Mouse (Mus musculus) adrenal gland, postnatal 10 days (tissue): ENCODE measurements around the gene Cntrob. TPM values are rescaled to one million over a fixed set of nuclear protein-coding genes. Genes with fewer than 3 reads are reported as not detected.

Source experiments
- DNase-seq: peaks from one replicate; pipeline ENCODE4 v3.0.0; 2021; ENCODE audit warnings: mixed read lengths
- long read RNA-seq, 2 experiments: library from polyadenylated mRNA; stranded (forward); transcript quantifications; one replicate each; pipeline ENCODE4 v2.0.0; 2021
- total RNA-seq, 2 experiments: library from RNA; stranded (reverse); gene quantifications; 2 replicates each; pipeline ENCODE4 v1.2.3; 2021

Cntrob gene
- 10 to 100 TPM in 1 of 2 experiments, 1 to 10 TPM in 1; 7.8 to 12.6 TPM for total RNA-seq
- long read RNA-seq, experiment 1, partial matches to known transcripts = 6 of 13 reads
- long read RNA-seq, experiment 1, other reads (novel, unspliced or antisense) = 4 of 13 reads
- long read RNA-seq, experiment 2, partial matches to known transcripts = 5 of 13 reads
- long read RNA-seq, experiment 2, other reads (novel, unspliced or antisense) = 4 of 13 reads

DNA sequence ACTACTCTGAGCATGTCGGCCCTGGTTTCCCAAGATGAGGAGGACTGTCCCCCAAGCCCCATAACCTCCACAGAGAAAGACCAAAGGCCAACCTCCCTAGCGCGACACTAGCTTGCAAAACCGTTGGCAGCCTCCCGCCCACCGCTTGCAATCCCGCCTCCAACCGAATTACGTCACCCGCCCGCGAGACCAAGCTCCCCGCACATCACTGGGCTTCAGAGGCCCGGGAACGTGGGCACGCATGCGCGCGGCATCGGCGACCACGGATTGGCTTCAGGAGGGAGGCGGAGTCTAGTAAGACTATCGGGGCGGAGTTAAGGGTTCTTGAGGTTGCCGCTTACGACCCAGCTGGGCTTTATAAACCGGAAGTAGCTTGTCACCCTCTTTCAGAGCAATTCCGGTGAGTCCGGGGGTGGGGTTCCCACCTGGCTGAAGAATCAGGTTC is at the start of gene Cntrob, which contains the start of gene Trappc1:
Cntrob (minus strand) TSS at position 109 of the 445 bp plus-strand sequence.
Trappc1 (plus strand) TSS at position 314 of the 445 bp plus-strand sequence.
- DNase-seq = peak; percentile 99

DNA sequence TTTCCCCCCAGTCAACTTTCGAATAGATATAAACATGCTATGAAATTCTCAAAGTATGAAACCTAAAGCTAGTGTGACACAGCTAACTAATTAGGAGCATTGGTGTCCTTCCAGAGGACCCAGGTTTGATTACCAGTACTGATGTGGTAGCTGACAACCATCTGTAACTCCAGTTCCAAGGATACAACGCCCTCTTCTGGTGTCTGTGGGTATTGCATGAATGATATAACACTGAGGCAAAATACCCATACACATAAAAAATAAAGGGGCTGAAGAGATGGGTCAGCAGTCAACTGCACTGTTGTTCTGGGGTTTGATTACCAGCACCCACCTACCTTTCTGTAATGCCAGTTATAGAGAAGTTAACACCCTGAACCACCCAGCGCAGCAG is 49.2 kb upstream of the Cntrob start:
- DNase-seq = no peak

DNA sequence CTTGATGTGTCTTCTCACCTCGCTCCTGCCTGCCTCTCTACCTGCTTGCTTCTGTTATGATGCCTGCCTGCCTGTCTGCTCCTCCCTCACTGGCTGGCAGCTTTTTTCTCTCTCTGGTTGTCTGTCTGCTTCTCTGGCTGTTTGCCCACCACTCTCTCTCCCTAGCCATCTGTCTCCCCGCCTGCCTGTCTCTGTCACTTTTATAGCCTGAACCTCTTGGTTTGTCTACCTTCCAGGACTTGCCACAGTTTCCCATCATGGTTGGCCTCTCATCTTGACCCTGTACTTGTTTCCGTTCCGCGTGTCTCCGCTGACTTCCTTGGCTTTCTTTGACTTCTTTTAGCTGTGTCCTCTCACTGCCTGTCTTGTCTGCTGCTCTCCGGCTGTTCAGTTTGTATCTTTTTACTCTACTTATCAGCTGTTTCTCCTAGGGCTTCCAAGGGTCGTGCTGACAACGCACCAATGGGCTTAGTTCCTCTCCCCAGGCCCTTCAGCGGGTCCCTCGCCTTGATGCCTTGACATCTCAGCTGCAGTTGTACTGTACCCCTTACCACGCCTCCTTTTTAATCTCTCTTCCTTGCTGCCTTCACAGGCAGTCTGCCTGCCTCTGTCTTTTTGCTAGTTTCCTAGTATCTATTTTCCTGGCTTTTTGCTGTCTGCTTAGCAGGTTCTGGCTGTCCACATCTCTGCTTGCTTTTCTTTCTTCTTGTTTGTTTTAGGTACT is 48.6 kb upstream of the Cntrob start:
- no peak for DNase-seq

DNA sequence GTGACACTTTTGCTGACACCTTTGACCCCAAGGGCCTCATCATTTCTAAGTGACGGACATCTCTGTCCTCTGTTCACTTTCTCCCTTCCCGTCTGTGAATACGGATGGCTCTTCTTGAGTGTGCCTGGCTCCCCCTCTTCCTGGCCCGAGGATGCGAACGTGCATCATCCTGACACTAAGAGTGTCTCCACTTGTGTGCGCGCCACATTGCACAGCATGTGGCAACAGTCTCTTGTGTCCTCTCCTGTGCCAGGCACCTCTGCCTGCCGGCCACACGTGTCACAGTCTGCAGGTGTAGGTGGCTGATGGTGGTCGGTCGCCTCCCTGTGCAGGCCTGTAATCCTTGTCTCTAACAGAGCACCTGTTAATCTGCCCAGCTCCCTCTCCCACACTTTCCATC is 48.0 kb upstream of the Cntrob start:
- no peak for DNase-seq

DNA sequence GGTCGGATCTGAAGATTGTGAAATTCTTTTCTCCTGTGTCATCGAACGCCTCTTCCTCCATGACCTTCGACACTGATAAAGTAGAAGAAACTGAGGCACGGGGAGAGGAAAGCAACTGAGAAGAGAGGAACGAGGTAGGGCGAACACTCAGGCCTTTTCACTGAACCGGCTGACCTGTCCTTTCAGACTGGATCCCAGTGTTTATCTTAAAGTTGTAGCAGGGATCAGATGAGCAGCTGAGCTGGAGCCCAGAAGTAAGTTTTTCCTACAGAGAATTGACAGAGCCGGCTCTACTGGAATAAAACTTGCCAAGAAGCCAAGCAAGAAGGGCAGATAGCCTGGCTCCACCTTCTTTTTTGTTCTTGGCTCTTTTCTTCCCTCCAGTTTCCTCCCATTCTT is 47.2 kb upstream of the Cntrob start:
- DNase-seq = no peak

DNA sequence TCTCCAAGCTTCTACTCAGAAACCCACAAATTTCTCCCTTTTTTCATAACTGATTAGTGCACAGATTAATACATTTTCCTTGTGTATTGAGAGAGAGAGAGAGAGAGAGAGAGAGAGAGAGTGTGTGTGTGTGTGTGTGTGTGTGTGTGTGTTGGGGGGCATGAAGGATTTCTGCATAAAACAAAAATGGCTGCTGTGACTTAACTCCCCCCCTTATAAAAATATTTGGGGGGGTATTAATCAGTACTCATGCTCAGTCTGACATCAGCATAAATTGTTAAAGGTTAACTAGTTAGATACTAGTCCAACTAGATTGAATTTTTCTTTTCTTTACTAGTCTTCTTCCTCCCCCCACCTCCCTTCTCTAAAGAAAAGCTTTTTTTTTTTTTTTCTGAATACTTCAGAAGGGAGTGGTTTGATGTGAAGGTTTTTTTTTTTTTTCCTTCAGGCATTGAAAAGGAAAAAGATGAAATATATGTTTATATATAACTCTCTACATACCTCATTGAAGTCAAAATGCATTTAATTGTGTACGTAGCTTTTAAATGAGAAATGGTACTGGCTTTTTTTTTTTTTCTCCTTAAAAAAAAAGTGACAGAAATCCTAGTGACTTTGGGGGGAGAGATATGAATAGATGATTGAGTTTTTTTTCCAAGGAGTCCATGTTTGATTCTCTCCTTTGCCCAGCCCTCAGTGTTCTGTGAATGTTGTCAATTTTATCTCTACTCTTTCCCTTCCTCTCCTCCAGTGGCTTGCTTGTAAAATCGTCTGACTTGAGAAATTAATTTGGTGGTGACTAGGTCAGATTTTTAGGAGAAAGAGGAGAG is 46.6 kb upstream of the Cntrob start:
- no peak for DNase-seq

DNA sequence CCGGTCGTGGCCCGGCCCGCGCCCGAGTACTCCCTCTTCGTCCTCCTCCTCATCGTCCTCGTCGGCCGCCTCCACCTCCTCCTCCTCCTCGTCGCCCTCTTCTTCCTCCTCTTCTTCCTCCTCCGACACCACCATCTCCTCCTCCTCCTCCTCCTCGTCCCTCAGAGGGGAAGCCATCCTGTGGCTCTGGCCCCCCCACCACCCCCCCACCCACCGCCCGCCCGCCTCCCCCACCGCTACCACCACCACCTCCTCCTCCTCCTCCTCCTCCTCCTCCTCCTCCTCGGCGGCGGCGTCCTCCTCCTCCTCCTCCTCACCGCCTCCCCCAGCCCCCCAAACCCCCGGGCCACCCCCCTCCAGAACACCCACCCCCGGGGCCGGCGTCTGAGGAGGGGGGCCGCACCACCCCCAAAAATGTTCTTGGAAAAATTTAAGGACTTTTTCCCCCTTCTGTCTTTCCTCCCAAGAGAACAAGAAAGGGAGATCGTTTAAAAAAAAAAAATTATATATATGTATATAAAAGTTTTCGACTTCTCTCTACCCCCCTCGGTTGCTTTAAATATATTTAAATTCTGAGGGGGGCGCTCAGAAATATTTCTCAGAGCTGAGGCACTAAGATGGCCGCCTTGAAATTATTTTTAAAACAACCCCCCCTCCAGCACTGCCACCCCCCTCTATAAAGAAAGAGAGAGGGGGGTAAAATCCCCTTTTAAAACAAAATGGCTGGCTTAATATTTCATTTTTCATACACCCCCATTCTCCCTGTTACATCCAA is 45.8 kb upstream of the Cntrob start, which contains the start of gene Chd3:
Chd3 (minus strand) TSS at position 192 of the 775 bp plus-strand sequence.
- no peak for DNase-seq

DNA sequence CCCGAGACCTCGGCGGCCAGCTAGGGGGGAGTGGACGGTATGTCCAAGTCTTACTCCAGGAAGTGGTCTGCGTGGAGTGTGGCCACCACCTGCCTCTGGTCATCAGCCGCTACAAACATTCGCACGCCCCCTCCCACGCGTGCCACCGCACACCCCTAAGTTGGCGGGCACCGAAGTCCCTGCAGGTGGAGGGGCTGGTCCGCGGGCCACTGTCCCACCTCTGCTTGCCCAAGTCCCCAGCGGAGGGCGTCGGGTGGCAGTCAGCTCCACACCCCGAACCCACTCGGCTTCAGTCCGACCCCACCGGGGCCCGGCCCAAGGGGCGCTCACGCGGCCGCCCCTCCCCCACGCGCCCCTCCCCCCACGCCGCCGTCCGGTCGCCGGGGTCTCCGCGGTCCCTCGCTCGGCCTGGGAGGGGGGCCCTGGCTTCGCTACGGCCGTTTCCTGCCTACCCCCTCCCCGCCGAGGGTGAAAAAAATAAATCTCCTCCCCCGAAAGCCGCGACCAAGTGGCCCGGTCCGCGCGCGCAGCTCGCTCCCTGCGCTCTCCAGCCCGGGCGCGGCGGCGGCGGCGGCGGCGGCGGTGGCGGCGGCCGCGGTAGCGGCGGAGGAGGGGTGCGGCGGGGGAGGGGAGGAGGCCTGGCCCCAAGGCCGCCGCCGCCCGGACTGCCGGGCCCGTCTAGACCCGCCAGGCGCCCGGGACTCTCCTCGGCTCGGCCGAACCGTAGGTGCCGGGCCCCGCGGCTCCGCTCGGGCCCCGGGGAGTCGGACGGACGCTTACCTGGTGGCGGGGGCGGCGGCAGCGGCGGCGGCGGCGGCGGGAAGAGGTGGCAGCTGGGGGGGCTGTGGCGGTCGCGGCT is 45.0 kb upstream of the Cntrob start:
- peak; percentile 72 for DNase-seq

DNA sequence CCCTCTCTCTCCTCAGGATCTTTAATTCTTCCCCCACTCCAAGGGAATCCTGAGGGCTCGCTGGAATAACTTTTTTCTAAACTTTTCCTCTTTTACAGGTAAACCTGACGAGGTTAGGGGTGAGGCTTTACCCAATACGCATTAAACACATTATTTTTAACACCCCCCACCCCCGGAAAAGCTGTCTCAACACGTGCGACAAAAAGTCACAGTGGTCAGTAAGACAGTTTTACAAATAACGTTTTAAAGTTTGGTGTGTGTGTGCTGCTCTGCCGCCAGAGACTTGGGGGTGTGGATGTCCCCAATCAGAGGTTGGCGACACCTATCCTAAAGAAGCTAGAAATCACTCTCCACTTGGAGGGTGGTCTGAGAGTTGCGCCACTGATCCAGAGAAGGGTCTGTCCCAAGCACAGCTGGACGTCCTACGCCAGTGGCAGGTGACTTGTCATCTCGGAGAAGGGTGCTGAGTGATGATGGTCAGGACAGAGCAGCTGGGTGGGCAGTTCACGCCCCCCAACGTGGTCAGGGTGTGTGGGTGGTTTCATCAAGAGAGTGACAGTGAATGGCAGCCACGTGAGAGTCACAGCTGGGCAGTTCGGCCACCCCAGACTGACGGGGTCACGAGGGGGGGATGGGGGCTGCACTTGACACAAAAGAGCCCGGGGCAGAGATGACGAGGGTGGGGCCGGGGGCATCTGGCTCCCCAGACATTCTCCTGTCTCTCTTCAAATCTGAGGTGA is 44.2 kb upstream of the Cntrob start:
- peak; percentile 55 for DNase-seq

DNA sequence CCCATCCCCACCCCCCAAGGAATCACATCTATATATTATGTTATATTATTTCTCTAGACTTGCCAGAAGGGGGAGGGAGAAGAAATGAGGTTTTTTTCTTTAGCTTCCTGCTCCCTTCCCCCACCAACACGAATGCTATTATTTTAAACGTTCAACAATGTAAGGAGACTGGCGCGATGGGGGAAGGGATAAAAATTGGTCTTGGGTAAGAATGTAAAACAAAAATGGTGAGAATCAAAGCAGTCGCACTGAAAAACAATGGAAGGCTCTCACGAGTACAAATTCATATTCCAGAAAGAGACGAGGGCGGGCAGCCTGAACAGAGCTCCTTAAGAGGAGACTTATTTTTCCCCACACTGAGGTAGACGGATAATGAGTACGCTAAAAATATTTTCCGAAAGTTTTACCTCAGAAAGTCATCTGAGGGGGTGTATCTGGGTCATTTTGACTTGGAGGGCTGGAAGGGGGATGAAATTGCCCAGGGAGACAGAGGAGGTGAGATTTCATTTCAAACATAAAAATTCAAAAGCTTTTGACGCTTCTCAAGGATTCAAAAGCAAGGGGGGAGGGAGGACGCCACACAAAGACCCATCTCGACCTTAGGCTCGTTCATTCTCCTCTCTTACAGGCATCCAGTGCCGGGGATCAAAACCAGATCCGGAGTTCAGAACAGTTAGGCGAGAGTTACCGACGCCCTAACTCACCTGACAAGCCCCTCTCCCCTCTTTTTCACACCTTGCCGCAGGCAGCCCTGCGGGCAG is 43.5 kb upstream of the Cntrob start:
- DNase-seq = peak; percentile 43

DNA sequence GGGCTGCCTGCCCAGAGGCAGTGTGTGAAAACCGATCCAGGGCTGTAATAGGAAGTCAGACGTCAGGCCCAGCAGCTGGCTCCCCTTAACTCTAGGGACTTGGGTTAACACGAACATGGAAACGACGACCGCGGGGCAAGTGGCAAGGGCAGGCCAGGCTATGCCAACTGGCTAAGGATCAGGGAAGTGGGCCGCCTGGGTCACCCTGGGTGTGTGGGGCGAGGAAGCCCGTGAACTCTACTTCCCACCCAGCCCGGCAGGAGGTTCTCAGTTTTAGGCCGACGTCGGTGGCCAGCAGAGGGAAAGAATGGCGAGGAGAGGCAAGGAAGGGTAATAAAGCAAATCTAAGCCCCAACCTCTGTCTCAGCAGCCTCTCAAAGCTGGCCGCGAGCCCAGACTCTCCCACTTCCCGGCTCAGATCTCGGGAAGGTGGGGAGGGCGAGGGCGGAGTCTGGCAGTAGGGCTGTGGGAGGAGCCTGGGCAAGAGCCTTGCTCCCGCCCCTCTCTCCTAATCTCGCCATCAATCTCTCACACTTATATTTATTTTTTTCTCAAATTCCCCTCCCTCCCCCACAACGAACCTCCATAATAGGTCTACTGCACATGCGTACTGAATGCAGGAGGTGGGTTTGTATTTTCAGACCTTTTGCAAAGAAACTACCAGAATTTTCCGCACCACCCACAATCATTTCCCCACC is 42.7 kb upstream of the Cntrob start:
- DNase-seq = peak; percentile 97

DNA sequence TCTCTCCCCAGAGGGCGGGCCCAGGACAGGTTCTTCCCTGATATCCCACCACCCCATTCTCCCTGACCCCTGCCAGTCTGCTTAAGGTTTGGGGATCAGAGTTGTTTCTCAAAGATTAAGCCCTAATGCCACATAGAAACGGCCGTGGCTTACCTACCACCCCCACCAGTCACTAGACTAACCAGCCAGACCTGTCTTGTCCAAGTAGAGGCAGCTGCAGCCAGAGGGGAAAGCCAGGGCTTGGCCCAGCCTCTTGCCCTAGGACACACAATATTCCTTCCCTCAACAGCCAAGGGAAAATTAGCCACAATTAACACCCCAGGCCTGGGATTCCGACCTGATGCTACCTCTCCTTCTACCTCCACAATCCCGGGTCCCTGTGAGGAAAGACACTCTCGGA is 42.1 kb upstream of the Cntrob start:
- no peak for DNase-seq

DNA sequence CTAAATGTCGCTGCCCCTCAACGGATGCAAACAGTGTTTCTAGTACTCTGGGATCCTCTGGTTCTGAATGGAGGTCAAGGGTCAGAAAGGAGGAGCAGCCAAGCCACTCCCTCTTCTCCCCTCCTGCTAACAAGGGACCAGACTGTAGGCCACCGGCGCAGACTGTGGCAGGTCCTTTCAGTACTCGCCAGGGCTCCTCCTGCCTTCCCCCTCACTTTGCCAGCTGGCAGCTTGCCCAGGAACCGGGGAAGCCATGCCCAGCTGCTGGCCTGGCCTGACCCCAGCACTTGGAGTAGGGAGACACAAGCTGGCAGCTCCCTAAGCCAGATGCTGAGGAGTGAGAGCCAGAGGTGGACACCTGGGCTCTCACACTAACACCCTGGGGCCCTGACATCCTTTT is 41.3 kb upstream of the Cntrob start:
- peak; percentile 98 for DNase-seq

DNA sequence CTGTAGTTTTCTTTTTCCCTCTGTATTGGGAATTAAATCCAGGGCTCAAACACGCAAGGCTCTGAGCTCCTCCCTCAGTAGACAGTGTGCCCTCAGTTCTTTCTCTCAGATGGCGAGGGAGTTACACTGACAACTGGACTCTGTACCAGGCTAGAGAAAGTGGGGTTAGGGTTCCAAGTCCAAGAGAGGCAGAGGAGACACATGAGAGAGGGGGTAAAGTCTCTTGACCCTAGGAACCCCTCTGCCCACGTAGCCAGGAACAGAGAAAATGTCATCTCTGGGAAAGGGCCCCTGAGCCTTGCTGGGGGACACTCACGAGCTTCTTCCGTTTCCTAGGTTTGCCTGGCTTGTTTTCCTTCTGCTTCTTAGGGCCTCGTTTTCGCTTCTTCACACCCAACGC is 40.8 kb upstream of the Cntrob start:
- no peak for DNase-seq

DNA sequence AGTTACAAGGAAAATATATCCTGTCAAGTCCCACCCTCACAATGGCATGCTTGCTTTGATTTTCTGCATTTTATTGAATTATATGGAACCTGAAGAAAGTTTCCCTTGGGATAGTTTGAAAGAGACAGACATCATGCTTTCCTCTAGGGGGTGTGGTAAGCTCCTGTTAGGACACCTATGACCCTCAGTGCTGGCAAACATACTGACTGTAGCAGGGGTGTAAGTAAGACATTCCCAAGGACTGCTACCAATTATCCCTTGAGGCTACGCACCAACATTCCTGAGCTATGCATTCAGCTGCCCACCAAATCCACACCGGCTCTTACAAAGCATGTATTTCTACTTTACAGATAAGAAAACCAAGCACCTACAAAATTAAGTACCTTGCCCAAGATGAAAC is 38.9 kb upstream of the Cntrob start:
- DNase-seq = no peak

DNA sequence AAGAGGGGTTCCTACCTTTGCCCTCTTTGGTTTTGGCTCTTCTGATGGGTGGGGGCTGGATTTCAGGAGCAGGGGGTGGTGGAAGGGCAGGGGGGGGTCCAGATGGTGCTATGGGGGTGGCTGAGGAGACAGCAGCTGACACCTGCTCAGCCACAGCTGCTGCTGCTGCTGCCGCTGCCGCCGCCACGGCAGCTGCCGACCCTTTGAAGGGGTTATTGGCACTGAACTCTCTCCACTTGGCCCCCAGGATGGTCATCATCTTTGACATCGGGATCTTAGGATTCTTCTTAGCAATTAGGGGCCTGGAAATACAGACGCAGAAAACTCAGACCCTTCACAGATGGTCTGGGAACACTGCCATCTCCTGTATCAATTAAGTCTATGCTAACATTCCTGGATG is 38.4 kb upstream of the Cntrob start:
- no peak for DNase-seq

DNA sequence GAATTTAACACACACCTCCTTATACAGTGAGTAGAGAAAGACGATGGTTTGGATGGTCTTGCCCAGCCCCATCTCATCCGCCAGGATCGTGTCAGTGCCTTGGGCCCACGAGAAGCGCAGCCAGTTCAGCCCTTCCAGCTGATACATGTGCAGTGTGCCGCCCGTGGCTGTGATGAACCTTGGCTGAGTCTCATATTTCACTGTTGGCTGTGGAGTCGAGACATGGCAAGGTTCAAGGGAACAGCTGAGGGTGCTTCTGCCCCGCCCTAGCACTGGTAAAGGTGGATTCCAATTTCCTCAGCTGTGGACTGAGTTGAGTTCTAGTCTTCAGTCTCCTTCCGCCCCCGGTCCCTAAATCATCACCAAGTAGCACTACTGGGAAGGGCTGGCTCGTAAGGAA is 34.1 kb upstream of the Cntrob start:
- no peak for DNase-seq

DNA sequence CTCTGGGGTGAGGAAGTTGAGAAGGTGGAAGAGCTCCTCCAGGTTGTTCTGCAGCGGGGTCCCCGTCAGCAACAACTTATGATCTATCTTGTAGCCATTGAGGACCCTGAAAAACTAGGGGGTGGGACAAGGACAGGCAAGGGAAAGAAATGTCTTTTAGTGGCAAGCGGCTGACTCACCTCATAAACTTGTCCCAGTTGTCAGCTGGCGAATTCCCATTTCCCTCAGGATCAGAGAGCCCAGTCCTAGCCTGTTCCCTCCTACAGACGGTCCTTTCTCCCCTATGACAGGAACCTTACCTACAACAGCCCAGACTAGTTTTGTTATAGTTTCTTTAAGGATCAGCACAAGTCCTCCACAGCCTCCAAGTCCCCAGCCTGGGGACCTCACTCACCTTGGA is 33.0 kb upstream of the Cntrob start:
- DNase-seq = no peak

DNA sequence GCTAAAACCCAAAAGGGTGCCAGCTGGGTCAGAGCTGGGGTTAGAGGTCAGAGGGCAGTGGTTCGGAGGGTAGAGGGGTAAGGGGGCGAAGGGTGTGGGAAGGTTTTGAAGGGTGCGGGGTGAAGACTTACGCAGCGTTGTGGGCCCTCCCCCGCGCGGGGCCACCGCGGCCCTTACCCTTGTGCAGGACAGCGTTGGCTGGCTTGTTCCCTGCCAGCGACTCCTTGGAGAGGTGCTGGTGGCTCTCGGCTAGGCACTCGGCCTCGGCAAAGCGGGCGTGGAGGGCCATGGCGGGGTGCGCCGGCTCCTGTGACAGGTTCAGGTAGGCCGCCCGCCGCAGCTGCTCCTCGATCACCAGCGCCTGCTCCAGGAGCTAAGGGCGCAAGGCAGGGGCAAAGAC is 22.9 kb upstream of the Cntrob start:
- no peak for DNase-seq
